Comparison of ENCODE assay signal across 8 mouse cellular contexts in genomic region chr17:86906136-86906461, GRCm38 (mm10). TPM values are rescaled to one million over a fixed set of nuclear protein-coding genes. Genes with fewer than 3 reads are reported as not detected.
A peak's percentile ranks its signal among the peaks of the same experiment; 100 is the strongest.
DNase-seq lines count a peak whose midpoint lies in the region; ATAC-seq and TF ChIP-seq lines count a peak whose summit lies in the region.

No protein-coding gene starts in this region.

- no peaks in the 10 kb centered on the region for H3K36me3 ChIP-seq in limb, embryonic 11.5 days (ENCODE audit: control insufficient read depth, insufficient read depth, low read length)
- H3K36me3 ChIP-seq in myocyte (ENCODE audit: control insufficient read depth, insufficient read depth), result no peaks in the 10 kb centered on the region
- H3K36me3 ChIP-seq in splenic B cell, adult 2 months (ENCODE audit: control insufficient read depth, insufficient read depth, low read length, poor library complexity, severe bottlenecking), result no peaks in the 10 kb centered on the region

- DNase-seq in urinary bladder, adult 18-20 months (ENCODE audit: low spot score in 2 of 2), result peak; percentile 62 to 69
- no peak for DNase-seq in urinary bladder, adult 2 months (ENCODE audit: low spot score)
- DNase-seq in embryo, embryonic 11.5 days (ENCODE audit: low read depth, low spot score), result peak; percentile 75
- DNase-seq in heart, adult 18-20 months, result peak; percentile 83 to 96
- peak; percentile 86 for DNase-seq in kidney, adult 18-20 months
- DNase-seq in limb, embryonic 11.5 days (ENCODE audit: low spot score), result peak; percentile 92
- peak; percentile 80 for DNase-seq in splenic B cell, adult 2 months (ENCODE audit: low read depth, low spot score)

- no peak for TF ChIP-seq POLR2A in myocyte (IDR thresholded peaks at IDR 0.05; ENCODE audit: insufficient read length, low read depth)

- no peak overlapping the region for H3K27ac ChIP-seq in limb, embryonic 11.5 days (replicated peaks; ENCODE audit: low read depth, low read length)

- ATAC-seq in limb, embryonic 11.5 days (ENCODE audit: insufficient number of reproducible peaks, low FRiP score, low TSS enrichment, low read depth), result no peak

- 0 out of 2 replicates have a peak, but pooled peaks cover 6% of the 10 kb centered on the region for H3K4me1 ChIP-seq in limb, embryonic 11.5 days (ENCODE audit: control insufficient read depth, insufficient read depth, low read length)

- H3K4me3 ChIP-seq in limb, embryonic 11.5 days (ENCODE audit: low read depth, low read length), result no peak overlapping the region
- H3K4me3 ChIP-seq in myocyte, result no peak overlapping the region

- 6% methylated on average over 9 of the region's 9 CpGs for WGBS in limb, embryonic 11.5 days

- H3K79me2 ChIP-seq in myocyte (ENCODE audit: control insufficient read depth, insufficient read depth), result no peaks in the 10 kb centered on the region

- peak overlapping the region; percentile 36 for H3K4me2 ChIP-seq in limb, embryonic 11.5 days (ENCODE audit: low read depth, severe bottlenecking)
- peak overlapping the region; percentile 25 for H3K4me2 ChIP-seq in myocyte (ENCODE audit: low read depth)

- no peak overlapping the region for H3K9ac ChIP-seq in limb, embryonic 11.5 days (ENCODE audit: low read length)

- H3K27me3 ChIP-seq in limb, embryonic 11.5 days (ENCODE audit: control insufficient read depth, insufficient read depth, low read length), result no peaks in the 10 kb centered on the region
- H3K27me3 ChIP-seq in myocyte (ENCODE audit: control insufficient read depth, insufficient read depth, insufficient read length), result peaks cover 9% of the 10 kb centered on the region
- no peaks in the 10 kb centered on the region for H3K27me3 ChIP-seq in splenic B cell, adult 2 months (ENCODE audit: control insufficient read depth, insufficient read depth, low read length, poor library complexity, severe bottlenecking)

- H3K9me3 ChIP-seq in limb, embryonic 11.5 days (ENCODE audit: control insufficient read depth, low read length), result no peaks in the 10 kb centered on the region

- no peak overlapping the region for H3ac ChIP-seq in myocyte (ENCODE audit: control insufficient read depth, insufficient read length)

TF ChIP-seq in myocyte, 11 proteins besides CTCF, POLR2A, EP300 and RAD21:
- TF ChIP-seq MYOG (IDR thresholded peaks at IDR 0.05; ENCODE audit: control insufficient read depth in 1 of 3, insufficient read depth in 1 of 3, insufficient read length in 2 of 3, low read depth in 2 of 3) (no peak), MAX (IDR thresholded peaks at IDR 0.05; ENCODE audit: low read depth) (no peak), CEBPB (IDR thresholded peaks at IDR 0.05; ENCODE audit: insufficient read depth, poor library complexity, severe bottlenecking) (no peak), TCF12 (IDR thresholded peaks at IDR 0.05; ENCODE audit: insufficient read depth, poor library complexity, severe bottlenecking) (no peak), TCF3 (IDR thresholded peaks at IDR 0.05; ENCODE audit: insufficient read length, low read depth) (no peak), POLR2AphosphoS2 (IDR thresholded peaks at IDR 0.05; ENCODE audit: insufficient read length, low read depth) (no peak), SRF (IDR thresholded peaks at IDR 0.05; ENCODE audit: control insufficient read depth, insufficient read length, low read depth) (no peak), REST (IDR thresholded peaks at IDR 0.05; ENCODE audit: insufficient read depth, insufficient read length) (no peak), MYOD1 (IDR thresholded peaks at IDR 0.05; ENCODE audit: control insufficient read depth in 1 of 3, insufficient read length in 2 of 3, low read depth in 2 of 3) (no peak), USF1 (IDR thresholded peaks at IDR 0.05; ENCODE audit: low read depth) (no peak), E2F4 (IDR thresholded peaks at IDR 0.05; ENCODE audit: insufficient read depth) (no peak)

RNA-seq across cellular contexts. Expression of gene Tmem247, which starts 11.0 kb away (rescaled TPM):
- polyA plus RNA-seq in urinary bladder, adult 2 months (2012; rRNA removed), result not detected in 2 replicates
- not detected for total RNA-seq in heart, adult 18-20 months (2021)
- polyA plus RNA-seq in limb, embryonic 11.5 days (2014; fragmentation: Nextera tagmentation; extraction: Ambion mirVana), result not detected in 2 replicates
- not detected for polyA plus RNA-seq in myocyte (2012; fragmentation: generic; extraction: Trizol)

RNA-seq across cellular contexts. Expression of gene Atp6v1e2, which starts 41.6 kb away (rescaled TPM):
- not detected in 2 replicates for polyA plus RNA-seq in urinary bladder, adult 2 months (2012; rRNA removed)
- not detected for total RNA-seq in heart, adult 18-20 months (2021)
- polyA plus RNA-seq in limb, embryonic 11.5 days (2014; fragmentation: Nextera tagmentation; extraction: Ambion mirVana), result not detected in 2 replicates
- not detected for polyA plus RNA-seq in myocyte (2012; fragmentation: generic; extraction: Trizol)

RNA-seq across cellular contexts. Expression of gene Rhoq, which starts 56.8 kb away (rescaled TPM):
- polyA plus RNA-seq in urinary bladder, adult 2 months (2012; rRNA removed), result 43.4 and 52.5 TPM in 2 replicates
- total RNA-seq in heart, adult 18-20 months (2021), result 100 to 1,000 TPM; 116 to 125 TPM
- polyA plus RNA-seq in limb, embryonic 11.5 days (2014; fragmentation: Nextera tagmentation; extraction: Ambion mirVana), result 17.7 and 19.0 TPM in 2 replicates
- polyA plus RNA-seq in myocyte (2012; fragmentation: generic; extraction: Trizol), result 60.0 TPM
